Mouse (Mus musculus): ENCODE data around the gene Pisd.

GRCm38 (mm10) chr5:32778168-32778567 is 7.3 kb downstream of the Pisd start:
- no peak for TF ChIP-seq CTCF (IDR thresholded peaks at IDR 0.05; ENCODE audit: borderline replicate concordance, insufficient read depth, low read length)
- no peak for TF ChIP-seq POLR2A (IDR thresholded peaks at IDR 0.05; ENCODE audit: low read depth, low read length)
